Mouse (Mus musculus) heart, postnatal 0 days (tissue): ENCODE measurements around the gene Cldnd2. TPM values are rescaled to one million over a fixed set of nuclear protein-coding genes. Genes with fewer than 3 reads are reported as not detected.
A peak's percentile ranks its signal among the peaks of the same experiment; 100 is the strongest.

ENCODE experiments used
- ATAC-seq: fragments of 200-750 bp; cut with Nextera tagmentation; 2 replicates; pipeline ENCODE4 v1.8.0; 2017; ENCODE audit warnings: low read depth, moderate number of reproducible peaks, moderate library complexity; ENCODE audit not compliant: insufficient read depth
- DNase-seq: peaks from one replicate; pipeline ENCODE4 v3.0.0-alpha.2; 2016; ENCODE audit warnings: low spot score
- H3K27ac ChIP-seq: fragments of 300-500 bp; sonication (generic); 2 replicates; pipeline ENCODE4 v1.5.1; 2014; ENCODE audit warnings: low read depth, mild to moderate bottlenecking
- H3K27me3 ChIP-seq: fragments of 300-500 bp; sonication (generic); 2 replicates; pipeline ENCODE4 v1.6.1; 2014; ENCODE audit warnings: low read length, mixed read lengths; ENCODE audit not compliant: control insufficient read depth, insufficient read depth
- H3K36me3 ChIP-seq: fragments of 300-500 bp; sonication (generic); replicated peaks from 2 replicates; pipeline ENCODE4 v1.6.1; 2014; ENCODE audit warnings: low read length, mixed read lengths; ENCODE audit not compliant: control insufficient read depth, insufficient read depth
- H3K4me1 ChIP-seq: fragments of 300-500 bp; sonication (generic); 2 replicates; pipeline ENCODE4 v1.6.1; 2014; ENCODE audit warnings: antibody characterized with exemption; ENCODE audit not compliant: control insufficient read depth, insufficient read depth
- H3K4me2 ChIP-seq: fragments of 300-500 bp; sonication (generic); 2 replicates; pipeline ENCODE4 v1.6.1; 2014; ENCODE audit warnings: low read depth, mild to moderate bottlenecking, low read length, moderate library complexity
- H3K4me3 ChIP-seq: fragments of 300-500 bp; sonication (generic); 2 replicates; pipeline ENCODE4 v1.5.1; 2014; ENCODE audit warnings: low read depth, low read length
- H3K9ac ChIP-seq: fragments of 300-500 bp; sonication (generic); replicated peaks from 2 replicates; pipeline ENCODE4 v1.6.1; 2014; ENCODE audit warnings: low read depth, low read length, mixed read lengths
- H3K9me3 ChIP-seq: fragments of 300-500 bp; sonication (generic); replicated peaks from 2 replicates; pipeline ENCODE4 v1.6.1; 2016; ENCODE audit warnings: low read length; ENCODE audit not compliant: control insufficient read depth
- CTCF ChIP-seq: IDR thresholded peaks from 2 replicates; pipeline ENCODE4 v1.5.1; 2016; ENCODE audit warnings: antibody characterized with exemption, control low read depth, low read depth
- EP300 ChIP-seq: IDR thresholded peaks from 2 replicates; pipeline ENCODE4 v1.6.1; 2016; ENCODE audit warnings: antibody characterized with exemption, low read depth
- WGBS: fragments of 180-500 bp; shearing (Covaris S2); extraction: QIAGEN DNeasy Blood & Tissue Kit; methylation state at CpG from one replicate; pipeline ENCODE4 v1.1.7; 2014; 5-methylcytosine and 5-hydroxymethylcytosine counted together
- polyA plus RNA-seq: library from polyadenylated mRNA; unstranded; fragments of >200 nt; fragmentation: Nextera tagmentation; extraction: Ambion mirVana; gene quantifications from 2 replicates; pipeline ENCODE4 v1.2.1, GENCODE M21; 2015
- total RNA-seq: library from RNA; depleted of rRNA; stranded (reverse); fragments of >200 nt; gene quantifications from 2 replicates; pipeline ENCODE4 v1.2.3, GENCODE M21; 2014; ENCODE audit warnings: low replicate concordance

Cldnd2 gene
- total and polyA plus RNA-seq, 2 experiments from 2014 or later: not detected

- ATAC-seq: no peak
- no peak overlapping the region for H3K9ac ChIP-seq
- no peak overlapping the region for H3K4me3 ChIP-seq
- TF ChIP-seq EP300 (no peak), CTCF (no peak)
- H3K27ac ChIP-seq: no peak overlapping the region
- peaks cover 20% of the 10 kb centered on the region for H3K4me1 ChIP-seq
- H3K4me2 ChIP-seq: no peak overlapping the region
- 82% methylated on average over 3 of the region's 3 CpGs for WGBS
- no peaks in the 10 kb centered on the region for H3K27me3 ChIP-seq
- DNase-seq: no peak
- H3K9me3 ChIP-seq: no peaks in the 10 kb centered on the region
- H3K36me3 ChIP-seq: no peaks in the 10 kb centered on the region
Measured at GRCm38 (mm10) chr7:43441071-43441470, 489 bp downstream of the Cldnd2 start.

GRCm38 (mm10) chr7:43442684-43443083 is 2.1 kb downstream of the Cldnd2 start:
- ATAC-seq (no peak), DNase-seq (no peak)
- Histone ChIP-seq H3K36me3 (no peaks in the 10 kb centered on the region), H3K27me3 (no peaks in the 10 kb centered on the region), H3K4me1 (peaks cover 35% of the 10 kb centered on the region), H3K4me2 (peak overlapping the region; percentile 84), H3K27ac (peak overlapping the region; percentile 99), H3K9ac (peak overlapping the region; percentile 60), H3K4me3 (peak overlapping the region; percentile 50), H3K9me3 (no peaks in the 10 kb centered on the region)
- TF ChIP-seq EP300 (no peak), CTCF (no peak)
- 19% methylated on average over 9 of the region's 9 CpGs for WGBS

GRCm38 (mm10) chr7:43443126-43443916 is 2.7 kb downstream of the Cldnd2 start:
- peak; percentile 90 for ATAC-seq
- Histone ChIP-seq H3K27me3 (no peaks in the 10 kb centered on the region), H3K9me3 (no peaks in the 10 kb centered on the region), H3K9ac (peak overlapping the region; percentile 60), H3K4me1 (peaks cover 42% of the 10 kb centered on the region), H3K4me2 (peak overlapping the region; percentile 84), H3K27ac (peak overlapping the region; percentile 99), H3K4me3 (peak overlapping the region; percentile 50), H3K36me3 (no peaks in the 10 kb centered on the region)
- under 1% methylated on average over 36 of the region's 36 CpGs for WGBS
- DNase-seq: peak; percentile 86
- TF ChIP-seq EP300: no peak; the same call in 1 of the 2 replicates
- TF ChIP-seq CTCF: no peak

GRCm38 (mm10) chr7:43443917-43444293 is 3.3 kb downstream of the Cldnd2 start, which contains the start of the genes Etfb and Gm45233:
Gene Etfb (plus strand): TSS chr7:43444083.
Gene Gm45233 (plus strand): TSS chr7:43444128.
- H3K9ac ChIP-seq: peak within 1 kb of the TSS; percentile 60
- no peaks in the 10 kb centered on the region for H3K36me3 ChIP-seq
- H3K4me2 ChIP-seq: peak within 1 kb of the TSS; percentile 84
- H3K4me1 ChIP-seq: peaks cover 47% of the 10 kb centered on the region
- ATAC-seq: peak; percentile 98
- no peak; the same call in 1 of the 2 replicates for TF ChIP-seq EP300
- H3K9me3 ChIP-seq: no peaks in the 10 kb centered on the region
- H3K27ac ChIP-seq: peak within 1 kb of the TSS; percentile 99
- DNase-seq: peak; percentile 99
- peak within 1 kb of the TSS; percentile 50 for H3K4me3 ChIP-seq
- H3K27me3 ChIP-seq: no peaks in the 10 kb centered on the region
- 0% methylated on average over 27 of the region's 27 CpGs for WGBS

- no peak for ATAC-seq
- Histone ChIP-seq H3K4me2 (no peak overlapping the region), H3K27ac (peak overlapping the region; percentile 77), H3K4me1 (peaks cover 53% of the 10 kb centered on the region), H3K9me3 (no peaks in the 10 kb centered on the region), H3K36me3 (peaks cover 20% of the 10 kb centered on the region), H3K27me3 (no peaks in the 10 kb centered on the region), H3K4me3 (no peak overlapping the region), H3K9ac (no peak overlapping the region)
- WGBS: 48% methylated on average over 4 of the region's 4 CpGs
- TF ChIP-seq EP300 (no peak), CTCF (no peak)
- DNase-seq: no peak
Measured at GRCm38 (mm10) chr7:43447801-43448200, 7.2 kb downstream of the Cldnd2 start.
